Mouse (Mus musculus) olfactory bulb, adult 2 months (tissue): ENCODE results near the gene Aurkb.

Source experiments
- CTCF ChIP-seq: fragments of 200-500 bp; IDR thresholded peaks from 2 replicates; pipeline ENCODE4 v1.5.1; 2012; ENCODE audit warnings: low read depth, mild to moderate bottlenecking, low read length, moderate library complexity; ENCODE audit not compliant: insufficient read depth
- POLR2A ChIP-seq: fragments of 200-500 bp; IDR thresholded peaks from 2 replicates; pipeline ENCODE4 v1.6.1; 2012; ENCODE audit warnings: mild to moderate bottlenecking, low read depth, low read length, moderate library complexity; ENCODE audit not compliant: insufficient read depth

DNA sequence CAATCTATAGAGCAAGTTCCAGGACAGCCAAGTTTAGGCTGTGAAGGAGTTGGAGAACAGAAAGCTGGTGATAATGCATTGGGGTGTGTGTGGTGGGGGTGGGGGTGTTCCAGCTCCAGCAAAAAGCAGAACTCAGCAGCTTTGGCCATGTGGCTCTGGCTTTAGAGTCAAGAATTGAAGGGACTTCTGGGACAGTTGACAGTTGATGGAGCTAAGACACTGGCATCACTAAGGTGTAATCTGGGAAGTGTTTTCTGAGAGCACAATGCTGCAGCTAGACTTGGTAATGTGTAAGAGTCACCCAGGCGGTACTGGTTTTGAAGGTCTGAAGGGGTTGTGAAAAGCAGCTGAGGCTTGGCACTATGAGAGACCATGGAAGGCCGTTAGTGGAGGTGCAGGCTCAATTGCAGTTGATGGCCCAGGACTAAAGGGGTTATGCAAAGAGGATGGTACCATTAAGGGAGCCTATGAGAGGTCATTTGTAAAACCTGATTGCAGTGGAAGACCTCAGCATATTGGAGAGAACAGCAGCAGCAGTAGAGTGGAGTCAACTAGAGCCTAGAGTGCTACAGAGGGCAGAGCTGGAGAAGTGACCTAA, 7.5 kb downstream of the Aurkb start:
- TF ChIP-seq CTCF (no peak), POLR2A (no peak)
